Mouse (Mus musculus): Measurements from ENCODE around the gene St6gal1. TPM values are rescaled to one million over a fixed set of nuclear protein-coding genes. Genes with fewer than 3 reads are reported as not detected.

St6gal1 gene
- polyA plus RNA-seq, 1 experiment from 2014 or later: 24.6 TPM

DNA sequence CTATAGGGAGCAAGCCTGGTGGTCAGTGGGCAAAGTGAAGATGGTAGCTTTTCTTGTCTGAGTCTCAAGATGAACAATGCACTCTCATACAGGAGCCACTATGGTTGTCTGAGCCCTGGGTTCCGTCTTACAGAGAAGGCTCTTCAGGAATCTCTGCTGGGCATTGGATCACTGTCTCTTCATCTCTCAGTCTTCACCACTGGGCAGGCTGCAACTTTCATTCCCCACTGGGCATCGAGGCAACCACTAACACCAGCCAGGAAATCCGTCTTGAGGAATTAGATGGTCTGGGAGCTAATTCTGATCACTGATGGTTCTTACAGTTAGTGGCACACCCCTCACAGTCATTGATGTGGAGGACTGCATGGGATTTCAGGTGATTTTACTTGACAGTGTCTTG is 73.9 kb downstream of the St6gal1 start:
- no peak for ATAC-seq (ENCODE audit: low FRiP score, low read depth)
- Histone ChIP-seq H3K4me1 (replicated peaks) (no peaks in the 10 kb centered on the region), H3K27me3 (no peaks in the 10 kb centered on the region), H3K36me3 (no peaks in the 10 kb centered on the region), H3K9me3 (no peaks in the 10 kb centered on the region), H3K9ac (no peak overlapping the region), H3K27ac (replicated peaks) (no peak overlapping the region), H3K4me2 (no peak overlapping the region), H3K4me3 (no peak overlapping the region)
- WGBS: 95% methylated on average over 3 of the region's 3 CpGs

- no peak for ATAC-seq (ENCODE audit: low FRiP score, low read depth)
- H3K4me2 ChIP-seq: no peak overlapping the region
Observed at GRCm38 (mm10) chr16:23298911-23299310, 74.4 kb downstream of the St6gal1 start.

DNA sequence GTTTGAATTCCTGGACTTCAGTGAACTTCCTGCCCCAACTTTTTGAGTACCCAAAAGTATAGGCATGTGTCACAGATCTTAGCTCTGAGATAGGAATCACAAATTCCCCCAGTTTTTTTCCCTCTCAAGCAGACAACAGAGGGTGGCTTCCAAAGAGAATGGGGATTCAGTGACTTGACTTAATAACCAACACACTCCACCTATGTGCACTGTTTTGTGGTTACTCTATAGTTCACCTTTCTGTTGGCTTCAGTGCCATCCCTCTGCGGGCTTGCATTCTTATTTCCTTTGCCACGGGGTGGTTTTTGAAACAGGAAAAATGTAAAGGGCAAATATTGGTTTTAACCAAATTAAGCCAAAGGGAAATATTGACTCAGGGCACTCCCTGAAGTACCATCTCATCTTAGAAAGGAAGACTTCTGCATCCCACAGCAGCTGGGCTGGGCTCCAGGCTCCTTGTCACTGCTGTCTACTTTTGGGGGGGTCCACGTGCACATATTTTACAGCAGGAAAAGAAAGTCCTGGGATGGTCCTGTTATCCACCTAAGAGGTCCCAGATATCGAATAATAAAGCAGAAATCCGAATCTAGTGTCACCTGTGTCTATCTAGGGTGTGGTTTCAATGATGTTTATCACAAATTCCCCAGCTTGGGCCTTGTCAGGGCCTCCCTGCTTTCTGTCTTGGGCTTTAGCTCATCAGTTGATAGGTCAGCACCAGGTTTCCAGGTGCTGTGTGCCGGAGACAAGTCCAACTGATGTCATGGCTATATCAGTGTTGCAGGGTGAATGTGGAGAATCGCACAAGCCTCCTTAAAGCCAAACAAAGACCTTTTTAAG is 75.6 kb downstream of the St6gal1 start:
- no peak for ATAC-seq (ENCODE audit: low FRiP score, low read depth)
- no peak overlapping the region for H3K4me2 ChIP-seq

More at GRCm38 (mm10) chr16:23298911-23299310, 74.4 kb downstream of the St6gal1 start:
- H3K27ac ChIP-seq (replicated peaks): no peak overlapping the region
- no peaks in the 10 kb centered on the region for H3K27me3 ChIP-seq
- no peak overlapping the region for H3K9ac ChIP-seq
- H3K9me3 ChIP-seq: no peaks in the 10 kb centered on the region
- no peak overlapping the region for H3K4me3 ChIP-seq
- 99% methylated on average over 3 of the region's 3 CpGs for WGBS
- no peaks in the 10 kb centered on the region for H3K4me1 ChIP-seq (replicated peaks)
- H3K36me3 ChIP-seq: no peaks in the 10 kb centered on the region

DNA sequence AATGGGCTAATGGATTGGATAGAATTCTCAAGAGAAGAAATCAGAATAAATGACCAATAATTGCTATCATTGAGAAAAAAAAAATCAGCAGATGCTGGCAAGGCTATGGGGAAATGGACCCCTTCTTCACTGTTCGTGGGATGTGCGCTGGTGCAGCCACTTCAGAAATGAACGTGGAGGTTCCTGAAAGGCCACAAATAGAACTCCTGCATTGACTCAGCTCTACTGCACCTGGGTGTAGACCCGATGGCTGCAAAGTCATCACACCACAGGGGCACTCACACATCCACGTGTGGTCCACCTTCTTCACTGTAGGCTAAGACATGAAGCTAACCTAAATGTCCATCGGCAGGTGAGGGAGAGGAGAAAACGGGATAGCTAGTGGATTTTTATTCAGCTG is 77.2 kb downstream of the St6gal1 start:
- 89% methylated on average over 7 of the region's 7 CpGs for WGBS
- no peak for ATAC-seq (ENCODE audit: low FRiP score, low read depth)
- no peaks in the 10 kb centered on the region for H3K9me3 ChIP-seq

More for the DNA sequence above, 75.6 kb downstream of the St6gal1 start:
- whole genome bisulfite sequencing: 83% methylated on average over 7 of the region's 7 CpGs
- H3K36me3 ChIP-seq: no peaks in the 10 kb centered on the region
- no peak overlapping the region for H3K27ac ChIP-seq (replicated peaks)
- H3K27me3 ChIP-seq: no peaks in the 10 kb centered on the region
- H3K9ac ChIP-seq: no peak overlapping the region
- no peak overlapping the region for H3K4me3 ChIP-seq
- no peaks in the 10 kb centered on the region for H3K9me3 ChIP-seq
- no peaks in the 10 kb centered on the region for H3K4me1 ChIP-seq (replicated peaks)

GRCm38 (mm10) chr16:23305830-23306623 is 81.5 kb downstream of the St6gal1 start:
- Histone ChIP-seq H3K27ac (replicated peaks) (no peak overlapping the region; the same call in 1 of the 2 replicates), H3K9me3 (no peaks in the 10 kb centered on the region), H3K4me3 (no peak overlapping the region), H3K4me1 (replicated peaks) (peaks cover 5% of the 10 kb centered on the region; the same call in 1 of the 2 replicates), H3K9ac (no peak overlapping the region), H3K36me3 (no peaks in the 10 kb centered on the region), H3K27me3 (no peaks in the 10 kb centered on the region), H3K4me2 (no peak overlapping the region)
- ATAC-seq (ENCODE audit: low FRiP score, low read depth): no peak
- 61% methylated on average over 10 of the region's 10 CpGs for WGBS

More for the DNA sequence above, 77.2 kb downstream of the St6gal1 start:
- Histone ChIP-seq H3K4me3 (no peak overlapping the region), H3K27ac (replicated peaks) (no peak overlapping the region), H3K36me3 (no peaks in the 10 kb centered on the region), H3K4me2 (no peak overlapping the region), H3K27me3 (no peaks in the 10 kb centered on the region), H3K9ac (no peak overlapping the region), H3K4me1 (replicated peaks) (0 out of 2 replicates have a peak, but pooled peaks cover 5% of the 10 kb centered on the region)

DNA sequence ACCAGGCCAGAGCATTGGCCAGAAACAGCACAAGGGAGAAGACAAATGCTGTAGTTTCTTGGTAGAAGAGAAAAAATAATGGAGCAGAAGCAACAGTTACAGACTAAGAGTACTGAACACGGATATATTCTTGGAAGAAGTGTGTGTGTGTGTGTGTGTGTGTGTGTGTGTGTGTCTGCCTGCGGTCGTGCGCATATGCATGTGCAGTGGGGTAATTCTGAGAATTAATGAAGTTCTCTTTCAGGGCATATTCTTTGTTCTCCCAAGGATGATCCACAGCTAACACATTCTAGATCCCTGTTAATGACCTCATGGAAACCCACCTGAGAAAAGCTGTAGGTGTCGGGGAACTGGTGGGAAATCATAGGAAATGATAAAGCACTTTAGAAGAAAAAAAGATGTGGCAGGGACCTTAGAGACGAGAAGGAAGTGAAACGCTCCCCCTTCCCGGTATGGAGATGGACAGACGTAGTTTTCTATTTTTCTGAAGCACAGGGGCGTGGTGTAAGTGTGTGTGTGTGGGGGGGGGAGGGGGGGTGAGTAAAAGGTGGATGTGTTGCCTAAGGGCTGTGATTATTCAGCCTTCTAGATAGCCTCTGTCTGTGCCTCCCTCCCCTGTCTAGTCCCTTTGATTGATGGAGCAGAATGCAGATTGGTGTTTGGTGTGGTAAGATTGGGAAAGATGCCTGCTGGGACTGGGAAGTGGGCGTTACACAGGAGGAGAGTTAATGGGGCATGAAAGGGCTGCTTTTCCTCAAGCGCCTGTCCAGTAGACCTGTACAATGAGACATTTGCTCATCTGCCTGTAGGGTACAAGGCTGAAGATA is 82.8 kb downstream of the St6gal1 start:
- H3K9ac ChIP-seq: no peak overlapping the region

GRCm38 (mm10) chr16:23308012-23308554 is 83.5 kb downstream of the St6gal1 start:
- 78% methylated on average over 4 of the region's 4 CpGs for WGBS
- Histone ChIP-seq H3K9me3 (no peaks in the 10 kb centered on the region), H3K27me3 (no peaks in the 10 kb centered on the region), H3K36me3 (no peaks in the 10 kb centered on the region), H3K4me3 (no peak overlapping the region), H3K9ac (no peak overlapping the region), H3K4me2 (no peak overlapping the region), H3K4me1 (replicated peaks) (peaks cover 5% of the 10 kb centered on the region; the same call in 1 of the 2 replicates), H3K27ac (replicated peaks) (no peak overlapping the region)
- ATAC-seq (ENCODE audit: low FRiP score, low read depth): no peak

More for the DNA sequence above, 82.8 kb downstream of the St6gal1 start:
- no peak for ATAC-seq (ENCODE audit: low FRiP score, low read depth)
- no peak overlapping the region for H3K4me2 ChIP-seq
- H3K27me3 ChIP-seq: no peaks in the 10 kb centered on the region
- H3K9me3 ChIP-seq: no peaks in the 10 kb centered on the region
- no peaks in the 10 kb centered on the region for H3K36me3 ChIP-seq
- H3K27ac ChIP-seq (replicated peaks): no peak overlapping the region; the same call in 1 of the 2 replicates
- H3K4me1 ChIP-seq (replicated peaks): peaks cover 5% of the 10 kb centered on the region; the same call in 1 of the 2 replicates
- no peak overlapping the region for H3K4me3 ChIP-seq
- WGBS: 42% methylated on average over 12 of the region's 12 CpGs

DNA sequence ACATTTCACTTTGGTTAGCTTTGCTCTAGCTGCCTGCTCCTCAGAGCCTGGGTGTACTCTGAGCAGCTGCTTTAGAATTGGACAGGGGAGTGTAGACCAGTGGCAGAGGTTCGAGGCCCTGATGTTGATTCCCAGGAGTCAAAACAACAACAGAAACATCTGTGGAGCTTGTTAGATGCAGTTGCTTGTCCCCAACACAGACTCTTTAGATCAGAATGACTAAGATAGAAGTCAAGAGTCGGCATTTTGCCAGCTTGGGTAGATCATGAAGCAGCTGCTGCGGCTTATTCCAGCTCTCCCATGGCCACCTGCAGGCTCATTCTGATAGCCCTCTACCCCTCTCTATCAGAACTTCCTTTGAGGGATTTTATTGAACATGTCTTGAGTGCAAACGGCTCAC is 84.5 kb downstream of the St6gal1 start:
- 86% methylated on average over 4 of the region's 4 CpGs for WGBS
- Histone ChIP-seq H3K4me3 (no peak overlapping the region), H3K4me2 (no peak overlapping the region), H3K27me3 (no peaks in the 10 kb centered on the region), H3K9me3 (no peaks in the 10 kb centered on the region), H3K9ac (no peak overlapping the region), H3K27ac (replicated peaks) (no peak overlapping the region), H3K36me3 (no peaks in the 10 kb centered on the region), H3K4me1 (replicated peaks) (peaks cover 5% of the 10 kb centered on the region; the same call in 1 of the 2 replicates)
- ATAC-seq (ENCODE audit: low FRiP score, low read depth): no peak

DNA sequence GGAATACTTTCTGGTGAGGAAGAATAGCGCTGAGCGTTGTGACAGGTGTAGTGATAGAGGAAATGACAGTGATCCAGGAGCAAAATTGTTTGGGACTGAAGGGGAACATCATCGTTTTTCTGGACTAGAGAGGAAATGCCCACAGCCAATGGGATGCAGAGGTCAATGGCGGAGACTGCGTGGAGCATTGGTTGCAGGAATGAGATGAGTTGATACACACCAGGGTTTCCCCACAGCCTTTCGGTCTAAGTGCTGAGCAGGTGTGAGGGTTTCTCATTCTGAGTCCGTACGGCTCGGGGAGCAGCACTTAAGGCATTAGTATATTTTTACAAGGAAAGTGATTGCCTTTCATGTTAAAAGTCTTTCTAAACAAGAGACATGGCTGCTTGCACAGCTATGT is 88.1 kb downstream of the St6gal1 start:
- Histone ChIP-seq H3K4me1 (replicated peaks) (peaks cover 5% of the 10 kb centered on the region), H3K9me3 (no peaks in the 10 kb centered on the region), H3K4me3 (no peak overlapping the region), H3K9ac (no peak overlapping the region), H3K27me3 (no peaks in the 10 kb centered on the region), H3K36me3 (no peaks in the 10 kb centered on the region), H3K4me2 (no peak overlapping the region), H3K27ac (replicated peaks) (no peak overlapping the region)
- WGBS: 95% methylated on average over 9 of the region's 9 CpGs
- ATAC-seq (ENCODE audit: low FRiP score, low read depth): no peak

DNA sequence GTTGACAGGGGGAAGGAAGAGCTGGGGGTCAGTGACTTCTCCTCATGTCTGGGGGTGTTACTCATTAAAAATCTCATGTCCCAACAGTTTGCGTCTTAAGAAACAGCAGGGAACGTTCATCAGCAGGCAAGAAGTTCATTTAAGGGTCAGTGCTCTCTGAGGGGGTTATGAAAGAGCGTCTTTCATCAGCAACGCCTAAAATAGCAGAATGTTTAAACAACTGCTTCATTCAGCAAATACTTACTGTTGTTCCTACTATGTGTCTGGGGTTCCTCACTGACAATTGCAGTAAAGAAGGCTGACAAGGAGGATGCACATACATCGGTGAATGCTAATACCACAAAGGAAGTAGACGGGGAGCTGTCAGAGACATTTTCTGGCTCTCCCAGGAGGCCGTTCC is 90.2 kb downstream of the St6gal1 start:
- no peak overlapping the region for H3K9ac ChIP-seq
- ATAC-seq (ENCODE audit: low FRiP score, low read depth): no peak
- WGBS: 9% methylated on average over 7 of the region's 7 CpGs

GRCm38 (mm10) chr16:23317411-23318047 is 93.0 kb downstream of the St6gal1 start:
- WGBS: 85% methylated on average over 7 of the region's 7 CpGs
- H3K4me1 ChIP-seq (replicated peaks): peaks cover 5% of the 10 kb centered on the region; the same call in 1 of the 2 replicates
- no peak overlapping the region for H3K4me2 ChIP-seq
- peaks cover 11% of the 10 kb centered on the region; the same call in 1 of the 2 replicates for H3K36me3 ChIP-seq
- H3K27me3 ChIP-seq: no peaks in the 10 kb centered on the region
- H3K9me3 ChIP-seq: no peaks in the 10 kb centered on the region
- H3K4me3 ChIP-seq: no peak overlapping the region
- ATAC-seq (ENCODE audit: low FRiP score, low read depth): no peak
- no peak overlapping the region for H3K27ac ChIP-seq (replicated peaks)
- no peak overlapping the region for H3K9ac ChIP-seq

More for the DNA sequence above, 90.2 kb downstream of the St6gal1 start:
- Histone ChIP-seq H3K27me3 (no peaks in the 10 kb centered on the region), H3K4me2 (no peak overlapping the region), H3K9me3 (no peaks in the 10 kb centered on the region), H3K36me3 (0 out of 2 replicates have a peak, but pooled peaks cover 4% of the 10 kb centered on the region), H3K4me3 (no peak overlapping the region), H3K27ac (replicated peaks) (no peak overlapping the region), H3K4me1 (replicated peaks) (peaks cover 5% of the 10 kb centered on the region; the same call in 1 of the 2 replicates)
